Mouse (Mus musculus): ENCODE data around the gene Gm960.

Gene Gm960

DNA sequence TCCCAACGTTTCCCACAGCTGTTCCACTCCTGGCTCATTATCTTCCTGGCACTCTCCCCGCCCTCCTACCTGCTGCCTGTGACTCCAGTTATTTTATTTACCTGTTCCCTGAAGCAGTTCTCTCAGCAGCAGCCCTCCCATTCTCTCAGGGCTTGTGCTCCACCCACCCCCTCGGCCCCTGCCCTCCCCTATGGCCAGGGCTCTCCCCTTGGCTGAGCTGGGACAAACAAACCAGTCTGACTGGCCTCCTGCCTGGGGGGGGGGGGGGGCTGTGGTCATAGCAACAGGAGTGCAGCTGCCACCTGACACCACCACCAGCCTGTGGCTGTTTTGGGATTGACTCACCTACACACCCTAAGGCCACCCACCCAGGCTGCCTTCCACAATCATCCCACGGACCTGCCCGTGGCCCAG lies 20.9 kb upstream of the Gm960 start:
- CTCF ChIA-PET: interaction anchor here in 2 of 4 experiments (1.3 to 1.5 kb wide), 2 partner anchors 24 to 294 kb away, joined by 4 read pairs; no protein-coding TSS in a partner anchor
- POLR2A ChIA-PET: interaction anchor here in 3 of 4 experiments (0.6 to 4.3 kb wide), 10 partner anchors 9 to 304 kb away, joined by 3 to 24 read pairs (median 4); partner anchors contain the start of genes Lrfn4 (in 1 of the 3), Pcx (in 1 of the 3), Rce1 (in 1 of the 3) and Slc29a2 (in 1 of the 3)

DNA sequence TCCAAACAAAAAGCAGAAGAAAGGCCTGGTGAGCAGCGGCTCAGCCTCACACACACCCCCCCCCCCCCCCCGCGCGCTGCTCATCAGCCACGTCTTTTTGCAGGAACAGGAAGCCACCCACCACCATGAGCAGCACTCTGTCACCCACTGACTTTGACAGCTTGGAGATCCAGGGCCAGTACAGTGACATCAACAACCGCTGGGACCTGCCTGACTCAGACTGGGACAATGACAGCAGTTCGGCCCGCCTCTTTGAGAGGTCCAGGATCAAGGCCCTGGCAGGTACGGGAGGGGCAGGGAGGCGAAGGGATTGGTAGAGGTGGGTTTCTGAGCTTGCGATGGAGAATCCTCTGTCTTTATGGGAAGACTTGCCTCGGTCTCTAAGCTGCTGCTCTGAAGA lies 20.2 kb upstream of the Gm960 start:
- CTCF ChIA-PET: interaction anchor here (0.5 to 1.3 kb wide), 5 partner anchors 25 to 935 kb away, joined by 3 to 6 read pairs (median 4); partner anchors contain the start of gene Gstp1 (in 1 of the 4)
- POLR2A ChIA-PET: interaction anchor here in 3 of 4 experiments (0.5 to 4.3 kb wide), 9 partner anchors 9 to 305 kb away, joined by 3 to 24 read pairs (median 3); partner anchors contain the start of genes Gm21992 (in 1 of the 3), Lrfn4 (in 1 of the 3), Rbm14 (in 1 of the 3) and Slc29a2 (in 1 of the 3)

DNA sequence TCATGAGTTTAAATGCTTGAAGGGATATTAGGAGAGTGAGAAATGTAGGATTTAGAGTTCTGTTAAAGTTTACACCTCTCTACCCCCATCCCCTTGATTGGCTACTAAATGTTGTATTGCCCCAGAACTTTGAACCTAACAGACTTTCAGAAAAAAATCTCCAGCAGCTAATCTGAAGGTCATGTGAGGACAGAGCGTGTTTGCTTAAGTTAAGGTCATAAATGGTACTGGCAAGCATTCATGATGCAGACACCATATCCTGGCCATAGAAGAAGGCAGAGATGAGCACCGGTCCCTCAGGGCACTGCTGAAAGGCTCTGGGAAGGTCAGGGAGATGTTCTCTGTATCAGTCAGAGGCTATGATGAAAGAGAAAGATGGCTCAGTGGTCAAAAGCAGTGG lies 18.8 kb upstream of the Gm960 start:
- POLR2A ChIA-PET: interaction anchor here in 1 of 4 experiments (1.1 kb wide), 1 partner anchor 92 kb away, joined by 3 read pairs; the partner anchor contains the start of gene Rce1
- CTCF ChIA-PET: interaction anchor here in 1 of 4 experiments (0.6 kb wide), 1 partner anchor 989 kb away, joined by 3 read pairs; no protein-coding TSS in a partner anchor

DNA sequence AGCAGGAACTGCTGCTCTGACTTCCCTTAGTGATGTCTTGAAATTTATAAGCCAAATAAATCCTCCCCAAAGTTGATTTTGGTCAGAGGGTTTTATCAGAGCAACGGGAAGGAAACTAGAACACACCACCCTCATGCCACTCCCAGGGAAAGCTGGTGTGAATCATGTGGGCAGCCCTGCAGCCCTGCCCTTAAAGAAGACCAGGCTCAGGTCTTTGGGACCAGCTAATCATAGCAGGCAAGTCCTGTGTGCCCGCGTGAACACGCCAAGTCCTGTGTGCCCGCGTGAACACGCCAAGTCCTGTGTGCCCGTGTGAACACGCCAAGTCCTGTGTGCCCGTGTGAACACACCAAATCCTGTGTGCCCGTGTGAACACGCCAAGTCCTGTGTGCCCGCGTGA lies 18.3 kb upstream of the Gm960 start:
- ChIA-PET POLR2A (interaction anchor here in 1 of 4 experiments (1.1 kb wide), 1 partner anchor 91 kb away, joined by 3 read pairs; the partner anchor contains the start of gene Rce1), CTCF (interaction anchor here in 1 of 4 experiments (0.7 kb wide), 1 partner anchor 8 kb away, joined by 3 read pairs; no protein-coding TSS in a partner anchor)

DNA sequence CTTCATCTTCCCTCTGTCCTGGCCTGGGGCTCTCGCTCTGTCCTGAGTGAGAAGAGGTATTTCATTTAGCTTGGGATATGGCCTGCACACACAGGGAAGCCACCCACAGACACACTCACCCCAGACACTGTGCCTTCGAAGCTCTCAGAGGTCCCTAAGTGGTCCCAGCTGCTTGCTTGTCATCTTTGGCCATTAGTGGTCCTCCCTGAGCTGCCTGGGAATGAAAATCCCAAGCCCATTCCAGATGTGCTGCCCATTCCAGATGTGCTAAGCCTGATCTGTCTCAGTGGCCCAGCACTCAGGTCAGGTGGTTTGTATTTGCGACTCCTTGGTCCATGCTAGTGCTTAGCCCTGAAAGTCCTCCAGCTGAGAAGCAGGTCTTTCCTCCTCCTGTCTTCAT lies 15.4 kb upstream of the Gm960 start:
- POLR2A ChIA-PET: interaction anchor here in 1 of 4 experiments (1.3 to 5.2 kb wide), 3 partner anchors 9 to 25 kb away, joined by 3 to 23 read pairs (median 4); no protein-coding TSS in a partner anchor
- CTCF ChIA-PET: interaction anchor here in 1 of 4 experiments (0.6 kb wide), 1 partner anchor 98 kb away, joined by 3 read pairs; no protein-coding TSS in a partner anchor

DNA sequence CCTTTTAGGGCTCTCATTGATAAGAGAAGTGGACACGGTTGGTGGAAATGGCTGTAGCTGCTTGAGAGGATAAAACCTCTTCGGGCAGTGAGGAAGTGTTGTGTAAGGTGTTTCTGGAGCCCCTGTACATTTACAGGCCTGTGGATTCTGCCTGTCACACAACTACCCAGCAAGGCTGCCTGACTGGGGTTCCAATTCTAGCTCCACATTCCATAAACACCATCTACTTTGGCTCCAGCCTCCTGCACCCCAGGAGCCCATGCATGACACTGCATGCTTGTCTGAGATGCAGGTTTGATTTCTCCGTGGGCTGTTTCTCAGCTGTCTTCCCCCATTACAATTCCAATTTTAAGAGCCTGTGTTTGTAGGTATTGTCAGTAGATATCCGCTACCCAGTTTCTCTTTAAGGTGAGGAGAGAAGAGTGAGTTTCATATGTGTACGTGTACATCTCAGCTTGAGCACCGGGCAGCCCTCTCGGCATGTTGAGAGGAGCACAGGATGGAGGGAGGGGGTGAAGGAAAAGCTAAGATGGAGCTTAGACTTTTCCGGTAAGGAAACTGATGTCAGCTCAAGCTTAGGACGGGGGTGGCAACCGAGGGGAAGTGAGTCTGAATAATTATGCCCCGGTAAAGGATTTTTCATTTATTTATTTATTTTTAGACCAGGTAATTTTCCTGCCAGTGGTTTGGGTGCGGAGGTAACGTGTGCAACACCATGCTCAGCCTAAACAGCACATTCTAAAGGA lies 14.5 kb upstream of the Gm960 start:
- POLR2A ChIA-PET: interaction anchor here in 3 of 4 experiments (0.6 to 5.2 kb wide), 20 partner anchors 8 to 379 kb away, joined by 3 to 23 read pairs (median 3); partner anchors contain the start of genes Gm960 (in 1 of the 3), Kdm2a (in 1 of the 3) and Rce1 (in 1 of the 3)
- CTCF ChIA-PET: interaction anchor here in 3 of 4 experiments (0.6 to 1.6 kb wide), 5 partner anchors 68 to 269 kb away, joined by 3 to 4 read pairs (median 3); no protein-coding TSS in a partner anchor

DNA sequence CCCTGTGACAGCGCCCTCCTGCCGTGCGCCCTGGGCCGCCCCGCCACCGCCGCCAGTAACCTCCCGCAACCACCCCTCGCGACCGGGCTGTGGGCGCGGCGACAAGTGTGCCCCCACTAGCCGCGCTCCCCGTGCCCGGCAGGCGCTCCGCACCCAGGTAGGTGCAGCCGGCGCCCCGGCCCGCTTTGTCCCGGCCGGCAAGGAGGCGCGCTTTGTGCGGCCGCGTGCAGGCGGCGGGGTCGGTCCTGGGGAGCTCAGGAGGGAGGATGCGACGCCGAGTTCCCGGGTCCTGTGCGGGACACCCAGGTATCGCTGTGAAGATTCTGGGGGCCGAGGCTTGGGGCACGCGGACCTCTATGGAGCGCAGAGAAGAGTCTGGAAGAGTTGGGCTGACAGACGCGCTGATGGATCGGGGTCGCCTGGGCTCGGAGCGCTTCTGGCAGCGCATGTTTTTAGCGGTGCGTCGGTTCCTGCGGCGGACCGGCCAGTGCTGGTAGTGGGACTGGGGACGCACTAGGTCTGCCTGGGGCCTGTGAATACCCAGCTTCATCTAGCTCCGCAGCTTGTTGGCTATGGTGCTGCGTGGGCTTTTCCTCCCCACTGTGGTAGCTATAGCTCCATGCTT lies 13.8 kb upstream of the Gm960 start:
- POLR2A ChIA-PET: interaction anchor here in 3 of 4 experiments (0.6 to 5.2 kb wide), 21 partner anchors 8 to 378 kb away, joined by 3 to 23 read pairs (median 3); partner anchors contain the start of genes Gm960 (in 1 of the 3), Kdm2a (in 1 of the 3), Pcx (in 1 of the 3) and Rce1 (in 1 of the 3)
- CTCF ChIA-PET: interaction anchor here in 3 of 4 experiments (0.7 to 1.6 kb wide), 6 partner anchors 21 to 269 kb away, joined by 3 to 4 read pairs (median 3); no protein-coding TSS in a partner anchor

DNA sequence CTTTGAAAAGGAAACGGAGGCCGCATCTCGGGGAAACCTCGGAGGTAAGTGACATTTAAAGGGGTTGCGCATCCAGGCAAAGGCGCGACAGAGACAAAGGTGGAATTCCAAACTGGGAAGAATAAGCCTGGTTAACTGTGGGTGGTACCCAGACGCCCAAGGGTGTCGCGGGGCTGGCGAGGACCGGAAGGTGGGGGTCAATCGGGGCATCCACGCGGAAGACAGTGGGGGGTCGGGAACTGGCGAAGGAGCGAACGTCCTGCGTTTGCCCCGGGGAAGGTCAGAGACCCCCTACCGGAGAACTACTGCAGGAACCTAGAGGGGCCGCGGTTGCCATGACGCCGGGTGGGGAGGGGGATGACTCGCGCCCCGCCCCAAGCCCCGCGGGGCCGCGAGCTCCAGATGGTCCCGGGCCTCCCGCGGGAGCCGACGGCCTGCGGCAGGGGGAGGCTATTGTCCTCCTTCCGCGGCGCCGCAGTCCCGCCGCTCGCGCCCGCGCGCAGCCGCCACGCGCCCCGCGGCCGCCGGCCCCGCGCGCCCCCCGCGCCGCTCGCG lies 13.2 kb upstream of the Gm960 start:
- CTCF ChIA-PET: interaction anchor here in 3 of 4 experiments (0.6 to 1.6 kb wide), 6 partner anchors 21 to 270 kb away, joined by 3 to 6 read pairs (median 3); no protein-coding TSS in a partner anchor
- POLR2A ChIA-PET: interaction anchor here in 3 of 4 experiments (0.6 to 5.2 kb wide), 13 partner anchors 9 to 378 kb away, joined by 3 to 24 read pairs (median 6); partner anchors contain the start of genes Gm960 (in 2 of the 3), Rce1 (in 2 of the 3) and Pcx (in 1 of the 3)

DNA sequence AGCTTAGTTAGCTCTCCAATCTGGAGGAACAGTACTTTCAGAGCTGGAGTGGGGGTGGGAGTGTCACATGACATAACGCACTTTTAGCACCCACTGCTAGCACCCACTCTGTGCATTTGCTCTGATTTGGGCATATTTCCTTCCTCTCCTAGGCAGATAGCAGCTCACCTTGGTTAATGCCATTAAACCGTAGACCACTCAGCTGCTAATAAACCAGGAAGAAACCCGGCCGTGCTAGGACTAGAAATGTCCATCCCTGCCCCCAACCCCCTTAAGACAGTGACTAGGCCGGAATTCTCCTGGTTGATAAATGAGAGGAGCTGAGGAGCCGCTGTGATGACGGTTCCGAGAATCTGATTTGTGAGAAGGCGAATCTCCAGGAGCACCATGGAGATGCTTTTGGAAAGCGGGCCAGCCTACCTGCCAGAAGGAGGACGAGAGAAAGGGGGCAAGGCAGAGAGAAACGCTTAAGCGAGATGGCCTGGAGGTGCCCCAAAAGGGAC lies 12.7 kb upstream of the Gm960 start, which contains the start of gene Sptbn2:
Sptbn2 (plus strand) TSS at position 70 of the 503 bp plus-strand sequence.
- CTCF ChIA-PET: interaction anchor here (0.6 to 1.6 kb wide), 13 partner anchors 22 to 775 kb away, joined by 3 to 15 read pairs (median 3); no protein-coding TSS in a partner anchor
- POLR2A ChIA-PET: interaction anchor here in 3 of 4 experiments (0.6 to 5.2 kb wide), 16 partner anchors 9 to 255 kb away, joined by 3 to 24 read pairs (median 4); partner anchors contain the start of genes Gm960 (in 2 of the 3), Rce1 (in 2 of the 3) and Pcx (in 1 of the 3)

DNA sequence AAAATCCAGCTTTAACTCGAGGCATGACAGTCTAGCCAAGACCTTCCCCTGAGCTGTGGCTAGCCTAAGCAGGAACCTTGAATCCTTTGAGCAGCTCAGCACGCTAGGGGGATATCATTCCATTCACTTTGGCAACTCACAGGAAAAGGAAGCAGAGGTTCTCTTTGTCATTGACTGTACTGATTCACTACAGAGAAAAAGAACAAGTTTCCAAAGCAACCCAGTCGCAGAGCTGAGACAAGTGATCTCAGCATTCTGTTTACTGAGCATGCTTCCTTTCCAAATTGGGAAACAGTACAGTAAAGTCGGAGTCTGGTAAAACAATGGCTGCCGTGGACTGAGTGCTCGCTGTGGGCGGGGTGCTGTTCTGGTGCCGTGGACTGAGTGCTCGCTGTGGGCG lies 10.3 kb upstream of the Gm960 start:
- ChIA-PET POLR2A (interaction anchor here in 2 of 4 experiments (0.6 to 4.1 kb wide), 7 partner anchors 10 to 216 kb away, joined by 3 to 24 read pairs (median 3); partner anchors contain the start of gene Gm960 (in 2 of the 2)), CTCF (interaction anchor here (0.6 to 1.4 kb wide), 10 partner anchors 12 to 308 kb away, joined by 3 to 6 read pairs (median 4); no protein-coding TSS in a partner anchor)

DNA sequence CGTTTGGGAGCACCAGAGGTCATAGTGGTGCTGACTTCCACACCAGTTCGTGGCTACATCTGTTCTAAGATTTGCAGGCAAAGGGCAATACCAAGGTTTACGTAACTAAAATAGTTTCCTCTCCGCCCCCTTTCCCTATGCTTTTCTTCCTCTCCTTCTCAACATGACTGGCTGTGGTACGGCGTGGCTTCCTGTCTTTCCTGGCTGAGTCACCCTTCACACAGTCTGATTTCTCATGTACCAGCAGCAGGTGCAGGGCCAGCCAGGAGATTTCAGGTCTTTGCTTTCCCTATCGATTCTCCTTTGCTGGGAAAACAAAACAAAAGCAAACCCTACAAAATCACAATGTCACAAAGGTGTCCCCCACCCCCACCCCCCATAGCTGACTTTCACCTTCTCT lies 2.8 kb upstream of the Gm960 start:
- ChIA-PET CTCF (interaction anchor here in 2 of 4 experiments (0.6 to 0.7 kb wide), 2 partner anchors 95 to 199 kb away, joined by 7 to 24 read pairs; no protein-coding TSS in a partner anchor), POLR2A (interaction anchor here in 3 of 4 experiments (0.5 to 0.7 kb wide), 9 partner anchors 8 to 1102 kb away, joined by 3 to 6 read pairs (median 4); partner anchors contain the start of genes Sptbn2 (in 1 of the 3) and Tmem151a (in 1 of the 3))

DNA sequence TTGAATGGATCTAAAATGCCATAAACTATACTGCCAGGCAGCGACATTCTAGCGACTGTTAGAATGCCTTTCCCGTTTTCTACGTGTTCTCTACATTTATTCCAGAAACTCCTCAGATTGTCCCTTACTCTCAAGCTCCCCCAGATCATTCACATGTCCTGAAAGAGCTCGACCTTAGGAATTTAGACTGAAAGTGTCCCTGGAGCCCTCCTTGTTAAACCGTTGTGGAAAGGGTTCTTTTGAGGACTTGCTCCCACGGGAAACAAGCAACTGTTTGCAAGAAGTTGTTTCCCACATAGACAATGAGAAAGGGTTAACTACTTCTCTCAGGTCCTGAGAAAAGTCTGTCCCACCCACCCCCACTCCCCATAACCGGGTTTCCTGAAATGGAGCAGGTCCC lies 2.2 kb upstream of the Gm960 start:
- ChIA-PET CTCF (interaction anchor here in 1 of 4 experiments (0.6 kb wide), 1 partner anchor 198 kb away, joined by 24 read pairs; no protein-coding TSS in a partner anchor), POLR2A (interaction anchor here in 2 of 4 experiments (0.6 to 0.7 kb wide), 2 partner anchors 22 to 385 kb away, joined by 4 to 6 read pairs; partner anchors contain the start of gene Tmem151a (in 1 of the 2))

DNA sequence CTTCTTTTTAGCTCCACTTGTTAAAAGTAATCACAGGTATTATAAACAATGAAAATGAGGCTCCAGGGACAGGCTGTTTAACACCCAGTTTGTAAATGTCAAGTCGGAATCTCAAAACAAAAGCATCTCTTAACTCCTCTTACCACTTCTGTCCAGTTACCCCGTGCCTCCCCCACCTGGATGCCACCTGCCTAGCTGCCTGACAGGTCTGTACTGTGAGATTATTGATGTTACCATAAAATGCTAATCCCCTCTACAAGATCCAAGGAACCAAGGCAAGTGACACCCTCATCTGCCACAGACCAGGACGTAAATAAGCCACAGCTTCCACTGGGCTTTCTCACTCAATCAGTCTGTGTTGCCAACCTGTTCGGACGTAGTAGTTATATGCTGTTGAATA lies 1.4 kb upstream of the Gm960 start:
- POLR2A ChIA-PET: no interaction called here
- CTCF ChIA-PET: interaction anchor here in 1 of 4 experiments (0.6 kb wide), 1 partner anchor 1078 kb away, joined by 3 read pairs; no protein-coding TSS in a partner anchor

DNA sequence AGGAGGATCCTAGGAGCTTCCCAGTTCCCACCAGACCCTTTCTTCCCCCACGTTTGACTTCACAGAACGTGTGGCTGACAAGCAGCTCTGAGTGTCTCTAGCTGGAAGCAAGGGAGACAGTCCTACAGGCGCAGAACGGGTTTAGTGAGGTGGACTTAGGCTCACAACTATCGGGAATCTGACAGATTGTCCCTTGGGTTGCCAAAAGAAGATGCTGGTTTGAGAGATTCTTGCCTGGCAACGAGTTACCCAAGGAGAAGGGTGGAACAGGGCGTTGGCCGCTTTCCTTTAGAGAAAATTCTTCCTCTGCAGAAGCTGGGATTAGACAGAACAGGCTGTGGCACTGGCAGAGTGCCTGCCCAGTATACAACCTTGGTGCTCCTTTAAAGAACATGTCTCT lies 388 bp upstream of the Gm960 start:
- ChIA-PET CTCF (interaction anchor here in 2 of 4 experiments (0.6 to 1.5 kb wide), 2 partner anchors 149 kb away, joined by 3 to 4 read pairs; no protein-coding TSS in a partner anchor), POLR2A (interaction anchor here in 3 of 4 experiments (0.5 to 2.0 kb wide), 10 partner anchors 10 to 311 kb away, joined by 3 to 17 read pairs (median 3); partner anchors contain the start of genes Sptbn2 (in 2 of the 3) and Rce1 (in 1 of the 3))

DNA sequence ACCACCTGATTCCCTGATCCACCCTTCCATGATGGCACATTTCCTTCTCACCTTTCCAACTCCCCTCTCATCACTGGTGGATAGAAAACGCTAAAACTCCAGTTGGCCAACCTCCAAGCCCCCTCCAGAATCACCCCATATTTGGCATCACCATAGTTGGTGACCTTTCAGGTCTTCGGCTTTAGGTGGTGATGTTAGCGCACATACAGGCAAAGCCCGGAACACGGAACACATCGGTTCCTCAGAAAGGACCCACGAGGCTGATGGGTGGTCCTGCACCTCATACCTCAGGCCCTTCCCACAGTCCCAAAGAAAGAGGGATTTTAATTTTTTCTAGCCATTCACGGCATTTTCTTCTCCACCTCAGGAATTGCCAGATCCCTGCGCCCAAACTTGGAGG lies 747 bp downstream of the Gm960 start:
- POLR2A ChIA-PET: interaction anchor here in 3 of 4 experiments (0.5 to 2.0 kb wide), 8 partner anchors 11 to 887 kb away, joined by 3 to 17 read pairs (median 3); partner anchors contain the start of genes Sptbn2 (in 2 of the 3) and Rce1 (in 1 of the 3)
- CTCF ChIA-PET: interaction anchor here in 1 of 4 experiments (0.6 kb wide), 1 partner anchor 14 kb away, joined by 3 read pairs; no protein-coding TSS in a partner anchor

DNA sequence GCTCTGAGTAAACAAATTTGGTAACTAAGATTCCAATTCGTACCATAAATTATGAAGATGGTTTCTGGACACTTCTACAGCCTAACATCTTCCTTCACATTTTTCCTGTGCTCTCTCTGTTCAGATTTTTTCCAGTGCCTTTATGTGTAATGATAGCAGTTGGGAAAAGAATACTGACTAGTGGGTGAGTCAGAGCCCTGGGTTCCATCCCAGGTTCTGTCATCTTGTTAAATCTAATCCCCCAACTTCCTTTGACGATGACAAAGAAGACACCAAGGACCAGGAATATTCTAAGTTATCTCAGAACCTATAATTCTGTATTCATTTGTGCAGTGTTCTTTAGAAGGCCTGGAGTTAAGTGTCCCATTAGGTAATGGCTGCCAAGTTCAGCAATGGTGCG lies 1.3 kb downstream of the Gm960 start:
- POLR2A ChIA-PET: interaction anchor here in 1 of 4 experiments (0.6 to 1.1 kb wide), 2 partner anchors 12 to 25 kb away, joined by 3 read pairs; no protein-coding TSS in a partner anchor

More for the DNA sequence above, 1.3 kb downstream of the Gm960 start:
- CTCF ChIA-PET: interaction anchor here in 3 of 4 experiments (0.6 to 0.7 kb wide), 4 partner anchors 68 to 322 kb away, joined by 3 to 11 read pairs (median 4); no protein-coding TSS in a partner anchor

All from embryonic stem cell, embryonic (primary cell).